Mouse (Mus musculus) stomach, embryonic 15.5 days (tissue): ENCODE measurements around the gene H6pd. TPM values are rescaled to one million over a fixed set of nuclear protein-coding genes. Genes with fewer than 3 reads are reported as not detected.
A peak's percentile ranks its signal among the peaks of the same experiment; 100 is the strongest.

Source experiments
- ATAC-seq: fragments of 200-750 bp; cut with Nextera tagmentation; 2 replicates; pipeline ENCODE4 v1.8.0; 2017; ENCODE audit warnings: low read depth, moderate number of reproducible peaks, moderate TSS enrichment; ENCODE audit not compliant: insufficient read depth, low FRiP score
- H3K27ac ChIP-seq: fragments of 300-500 bp; sonication (generic); 2 replicates; pipeline ENCODE4 v1.5.1; 2015; ENCODE audit warnings: mild to moderate bottlenecking, inconsistent platforms
- H3K27me3 ChIP-seq: fragments of 300-500 bp; sonication (generic); replicated peaks from 2 replicates; pipeline ENCODE4 v1.6.1; 2015; ENCODE audit warnings: inconsistent platforms
- H3K36me3 ChIP-seq: fragments of 300-500 bp; sonication (generic); 2 replicates; pipeline ENCODE4 v1.6.1; 2015; ENCODE audit warnings: inconsistent platforms
- H3K4me1 ChIP-seq: fragments of 300-500 bp; sonication (generic); 2 replicates; pipeline ENCODE4 v1.6.1; 2015; ENCODE audit warnings: inconsistent platforms
- H3K4me2 ChIP-seq: fragments of 300-500 bp; sonication (generic); 2 replicates; pipeline ENCODE4 v1.6.1; 2015; ENCODE audit warnings: mild to moderate bottlenecking, inconsistent platforms
- H3K4me3 ChIP-seq: fragments of 300-500 bp; sonication (generic); replicated peaks from 2 replicates; pipeline ENCODE4 v1.5.1; 2015; ENCODE audit warnings: inconsistent platforms
- H3K9ac ChIP-seq: fragments of 300-500 bp; sonication (generic); 2 replicates; pipeline ENCODE4 v1.6.1; 2015; ENCODE audit warnings: inconsistent platforms
- H3K9me3 ChIP-seq: fragments of 300-500 bp; sonication (generic); 2 replicates; pipeline ENCODE4 v1.6.1; 2016; ENCODE audit warnings: inconsistent platforms
- WGBS: fragments of 180-500 bp; shearing (Covaris S2); methylation state at CpG from one replicate; pipeline ENCODE4 v1.1.7; 2015; 5-methylcytosine and 5-hydroxymethylcytosine counted together
- polyA plus RNA-seq: library from polyadenylated mRNA; unstranded; fragments of >200 nt; fragmentation: Nextera tagmentation; extraction: Ambion mirVana; gene quantifications from 2 replicates; pipeline ENCODE4 v1.2.1, GENCODE M21; 2015

The H6pd gene
- polyA plus RNA-seq, 1 experiment from 2014 or later: 14.4 TPM

DNA sequence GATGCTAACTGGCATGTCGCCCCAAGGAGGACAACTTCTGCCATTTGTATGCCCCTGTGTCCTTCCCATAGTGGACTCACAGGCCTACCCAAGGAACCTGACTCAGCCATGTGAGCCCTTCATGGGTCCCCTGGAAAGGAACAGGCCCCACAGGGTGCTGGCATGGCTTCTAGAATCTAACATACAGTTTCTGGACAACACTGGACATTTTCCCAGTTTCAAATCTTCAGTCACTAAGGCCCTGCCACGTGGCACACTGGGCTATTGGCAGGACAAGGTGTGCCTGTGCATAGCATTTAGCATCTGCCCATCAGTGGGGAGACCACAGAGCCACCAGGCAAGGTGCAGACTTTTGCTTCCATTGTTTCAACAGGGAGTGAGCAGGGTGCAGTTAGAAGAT, 30.0 kb downstream of the H6pd start:
- peaks cover 26% of the 10 kb centered on the region for H3K4me1 ChIP-seq
- H3K4me2 ChIP-seq: no peak overlapping the region
- no peak overlapping the region for H3K9ac ChIP-seq
- H3K36me3 ChIP-seq: peaks cover 4% of the 10 kb centered on the region; the same call in 1 of the 2 replicates
- no peak overlapping the region for H3K27ac ChIP-seq
- WGBS: 92% methylated on average over 2 of the region's 2 CpGs
- no peak for ATAC-seq
- H3K9me3 ChIP-seq: no peaks in the 10 kb centered on the region
- no peaks in the 10 kb centered on the region for H3K27me3 ChIP-seq
- H3K4me3 ChIP-seq: no peak overlapping the region

DNA sequence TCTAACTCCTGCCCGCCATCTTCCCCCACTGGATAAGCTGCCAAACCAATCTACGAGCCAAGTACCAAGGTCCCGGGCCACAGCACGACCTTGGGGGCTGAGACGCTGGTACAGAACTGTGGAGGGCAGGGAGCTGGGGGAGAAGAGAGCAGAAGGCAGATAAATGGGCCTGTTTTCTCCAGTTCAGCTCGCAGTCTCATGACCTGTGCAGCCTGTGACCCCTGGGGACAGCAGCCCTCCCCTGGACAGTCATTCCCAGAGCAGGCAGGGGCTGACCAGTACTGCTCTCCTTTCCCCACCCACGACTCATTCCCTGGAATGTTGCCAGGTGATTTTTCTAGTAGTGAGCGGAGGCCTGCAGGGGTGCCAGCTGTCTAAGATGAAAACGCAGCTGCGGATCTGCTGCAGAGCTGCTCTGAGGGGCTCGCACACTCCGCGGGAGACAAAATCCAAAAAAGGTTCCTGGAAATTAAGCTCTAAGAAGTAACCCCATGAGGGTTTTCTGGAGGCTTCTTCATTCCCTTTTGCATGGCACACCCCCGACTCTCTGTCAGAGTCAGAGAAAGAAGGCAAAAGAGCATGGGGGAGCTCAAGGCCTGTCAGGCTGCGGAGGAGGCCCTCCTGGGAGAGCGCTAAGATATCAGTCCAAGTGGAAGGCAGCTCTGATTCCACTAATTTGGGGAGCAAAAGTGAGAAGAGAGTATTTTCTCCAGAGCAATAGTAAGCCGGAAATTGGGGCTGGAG, 30.9 kb downstream of the H6pd start:
- peak; percentile 68; the same call in 1 of the 2 replicates for ATAC-seq
- no peaks in the 10 kb centered on the region for H3K36me3 ChIP-seq
- 45% methylated on average over 17 of the region's 17 CpGs for WGBS
- H3K4me3 ChIP-seq: no peak overlapping the region
- H3K9me3 ChIP-seq: no peaks in the 10 kb centered on the region
- H3K4me2 ChIP-seq: peak overlapping the region; percentile 13; the same call in 1 of the 2 replicates
- peaks cover 26% of the 10 kb centered on the region for H3K4me1 ChIP-seq
- H3K9ac ChIP-seq: no peak overlapping the region
- peak overlapping the region; percentile 58; the same call in 1 of the 2 replicates for H3K27ac ChIP-seq
- no peaks in the 10 kb centered on the region for H3K27me3 ChIP-seq

GRCm38 (mm10) chr4:149977181-149977580, 31.6 kb downstream of the H6pd start:
- Histone ChIP-seq H3K27ac (no peak overlapping the region), H3K4me1 (peaks cover 26% of the 10 kb centered on the region), H3K36me3 (no peaks in the 10 kb centered on the region), H3K9ac (no peak overlapping the region), H3K4me3 (no peak overlapping the region), H3K9me3 (no peaks in the 10 kb centered on the region), H3K27me3 (no peaks in the 10 kb centered on the region), H3K4me2 (no peak overlapping the region)
- ATAC-seq: no peak
- WGBS: 66% methylated on average over 6 of the region's 6 CpGs

GRCm38 (mm10) chr4:149975730-149976254, 33.0 kb downstream of the H6pd start:
- Histone ChIP-seq H3K27ac (no peak overlapping the region), H3K27me3 (no peaks in the 10 kb centered on the region), H3K4me2 (no peak overlapping the region), H3K36me3 (no peaks in the 10 kb centered on the region), H3K4me1 (peaks cover 28% of the 10 kb centered on the region), H3K9ac (no peak overlapping the region), H3K4me3 (no peak overlapping the region), H3K9me3 (no peaks in the 10 kb centered on the region)
- ATAC-seq: no peak
- WGBS: 72% methylated on average over 5 of the region's 5 CpGs

DNA sequence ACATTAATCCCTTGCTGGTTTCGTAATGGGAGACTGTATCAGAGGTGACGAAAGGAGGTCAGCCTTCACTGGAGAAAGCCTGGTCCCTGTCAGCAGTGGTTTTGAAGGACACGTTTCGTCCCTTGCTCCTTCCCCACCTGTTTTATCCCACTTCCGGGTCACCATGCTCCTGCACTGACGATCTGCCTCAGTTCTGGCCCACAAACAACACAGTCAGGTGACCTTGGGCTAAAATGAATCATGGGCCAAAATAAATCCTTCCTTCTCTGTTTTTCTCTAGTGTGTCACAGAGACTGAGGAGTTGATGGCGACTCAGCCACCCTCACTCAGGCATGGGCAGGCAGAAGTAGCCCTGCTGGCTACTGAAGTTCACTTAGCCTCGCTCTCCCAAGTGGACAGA, 33.5 kb downstream of the H6pd start:
- H3K4me3 ChIP-seq: no peak overlapping the region
- WGBS: 68% methylated on average over 8 of the region's 8 CpGs
- no peak for ATAC-seq
- no peak overlapping the region for H3K27ac ChIP-seq
- H3K9me3 ChIP-seq: no peaks in the 10 kb centered on the region
- H3K27me3 ChIP-seq: no peaks in the 10 kb centered on the region
- H3K4me2 ChIP-seq: no peak overlapping the region
- H3K4me1 ChIP-seq: peaks cover 28% of the 10 kb centered on the region
- H3K9ac ChIP-seq: no peak overlapping the region
- no peaks in the 10 kb centered on the region for H3K36me3 ChIP-seq

GRCm38 (mm10) chr4:149971393-149971792, 37.4 kb downstream of the H6pd start:
- WGBS: 46% methylated on average over 9 of the region's 9 CpGs
- no peaks in the 10 kb centered on the region for H3K36me3 ChIP-seq
- no peak overlapping the region for H3K27ac ChIP-seq

GRCm38 (mm10) chr4:149968526-149968925, 40.3 kb downstream of the H6pd start:
- Histone ChIP-seq H3K9ac (no peak overlapping the region), H3K4me1 (0 out of 2 replicates have a peak, but pooled peaks cover 6% of the 10 kb centered on the region), H3K9me3 (no peaks in the 10 kb centered on the region), H3K27ac (no peak overlapping the region), H3K4me3 (no peak overlapping the region), H3K36me3 (no peaks in the 10 kb centered on the region), H3K4me2 (no peak overlapping the region), H3K27me3 (no peaks in the 10 kb centered on the region)
- ATAC-seq: no peak
- WGBS: 31% methylated on average over 6 of the region's 6 CpGs

More at GRCm38 (mm10) chr4:149971393-149971792, 37.4 kb downstream of the H6pd start:
- no peak overlapping the region for H3K4me2 ChIP-seq
- no peak for ATAC-seq
- no peak overlapping the region for H3K4me3 ChIP-seq
- H3K4me1 ChIP-seq: 0 out of 2 replicates have a peak, but pooled peaks cover 5% of the 10 kb centered on the region
- no peaks in the 10 kb centered on the region for H3K9me3 ChIP-seq
- H3K27me3 ChIP-seq: no peaks in the 10 kb centered on the region
- H3K9ac ChIP-seq: no peak overlapping the region

DNA sequence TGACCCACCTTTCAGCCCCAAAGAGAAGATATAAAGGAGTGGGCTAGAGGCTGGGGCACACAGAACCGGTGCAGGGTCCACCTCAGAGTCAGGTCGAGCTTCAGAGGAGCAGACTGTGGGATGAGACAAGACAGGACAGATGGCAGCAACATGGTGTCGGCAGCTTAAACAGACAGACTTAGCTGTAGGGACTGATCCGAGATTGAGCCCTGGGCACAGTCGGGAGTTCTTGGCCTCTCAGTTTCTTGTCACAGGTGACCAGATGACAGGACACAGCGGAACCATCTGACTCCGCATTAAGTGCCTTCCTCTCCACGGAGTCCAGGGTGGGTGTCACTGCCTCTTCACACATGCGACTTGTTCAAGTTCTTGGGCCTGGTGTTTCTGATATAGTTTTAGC, 41.9 kb downstream of the H6pd start:
- Histone ChIP-seq H3K9ac (no peak overlapping the region), H3K27me3 (no peaks in the 10 kb centered on the region), H3K27ac (no peak overlapping the region), H3K4me1 (0 out of 2 replicates have a peak, but pooled peaks cover 6% of the 10 kb centered on the region), H3K36me3 (no peaks in the 10 kb centered on the region), H3K4me3 (no peak overlapping the region), H3K9me3 (no peaks in the 10 kb centered on the region), H3K4me2 (no peak overlapping the region)
- WGBS: 84% methylated on average over 9 of the region's 9 CpGs
- no peak for ATAC-seq

DNA sequence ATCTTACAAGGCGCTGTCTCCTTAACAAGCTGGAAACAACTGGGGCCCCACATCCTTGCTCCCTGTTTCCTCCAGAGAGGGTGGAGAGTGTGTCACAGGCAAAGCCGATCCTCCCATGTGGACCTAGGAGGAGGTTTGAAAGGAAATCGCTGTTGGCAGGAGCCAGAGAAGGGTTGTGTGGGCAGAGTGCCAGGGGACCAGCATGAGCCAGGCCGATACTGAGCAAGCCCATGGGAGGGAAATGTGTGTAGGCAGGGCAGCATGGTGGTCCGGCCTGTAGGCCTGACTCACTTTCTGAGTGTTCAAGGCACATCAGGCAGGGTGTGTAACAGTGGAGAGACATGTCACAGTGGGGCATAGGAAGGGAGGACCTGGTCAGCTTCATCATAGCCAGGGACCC, 42.6 kb downstream of the H6pd start:
- Histone ChIP-seq H3K4me2 (no peak overlapping the region), H3K4me1 (0 out of 2 replicates have a peak, but pooled peaks cover 4% of the 10 kb centered on the region), H3K27me3 (no peaks in the 10 kb centered on the region), H3K27ac (no peak overlapping the region), H3K4me3 (no peak overlapping the region), H3K9ac (no peak overlapping the region), H3K36me3 (no peaks in the 10 kb centered on the region), H3K9me3 (no peaks in the 10 kb centered on the region)
- no peak; the same call in 1 of the 2 replicates for ATAC-seq
- WGBS: 49% methylated on average over 5 of the region's 5 CpGs

DNA sequence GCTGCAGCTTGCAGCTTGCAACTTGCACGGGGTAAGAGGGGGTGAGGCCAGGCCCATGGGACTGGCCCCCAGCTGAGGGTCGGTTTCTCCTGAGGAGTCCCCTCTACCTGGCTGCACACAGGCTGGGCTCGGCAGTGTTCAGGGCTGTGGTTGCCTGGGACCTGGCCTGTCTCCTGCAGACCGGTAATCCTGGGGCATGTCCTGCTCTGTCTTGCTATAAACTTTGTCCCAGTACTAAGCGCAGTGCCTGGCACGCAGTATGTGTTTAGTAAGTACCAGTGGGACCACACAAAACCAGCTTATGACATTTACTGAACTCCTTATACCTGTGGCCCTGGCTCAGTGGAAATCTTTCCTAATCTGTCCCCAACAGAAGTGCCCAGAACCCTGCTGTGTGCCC, 43.2 kb downstream of the H6pd start:
- Histone ChIP-seq H3K4me2 (no peak overlapping the region), H3K9ac (no peak overlapping the region), H3K27ac (no peak overlapping the region), H3K4me3 (no peak overlapping the region), H3K36me3 (no peaks in the 10 kb centered on the region), H3K9me3 (no peaks in the 10 kb centered on the region), H3K27me3 (no peaks in the 10 kb centered on the region), H3K4me1 (0 out of 2 replicates have a peak, but pooled peaks cover 4% of the 10 kb centered on the region)
- WGBS: 64% methylated on average over 6 of the region's 6 CpGs
- no peak for ATAC-seq

- WGBS: 61% methylated on average over 6 of the region's 6 CpGs
- Histone ChIP-seq H3K9me3 (no peaks in the 10 kb centered on the region), H3K4me3 (no peak overlapping the region), H3K27ac (no peak overlapping the region), H3K4me1 (0 out of 2 replicates have a peak, but pooled peaks cover 4% of the 10 kb centered on the region), H3K27me3 (no peaks in the 10 kb centered on the region), H3K36me3 (no peaks in the 10 kb centered on the region), H3K4me2 (no peak overlapping the region), H3K9ac (no peak overlapping the region)
- ATAC-seq: no peak
Measured at GRCm38 (mm10) chr4:149965242-149965641, 43.6 kb downstream of the H6pd start.

DNA sequence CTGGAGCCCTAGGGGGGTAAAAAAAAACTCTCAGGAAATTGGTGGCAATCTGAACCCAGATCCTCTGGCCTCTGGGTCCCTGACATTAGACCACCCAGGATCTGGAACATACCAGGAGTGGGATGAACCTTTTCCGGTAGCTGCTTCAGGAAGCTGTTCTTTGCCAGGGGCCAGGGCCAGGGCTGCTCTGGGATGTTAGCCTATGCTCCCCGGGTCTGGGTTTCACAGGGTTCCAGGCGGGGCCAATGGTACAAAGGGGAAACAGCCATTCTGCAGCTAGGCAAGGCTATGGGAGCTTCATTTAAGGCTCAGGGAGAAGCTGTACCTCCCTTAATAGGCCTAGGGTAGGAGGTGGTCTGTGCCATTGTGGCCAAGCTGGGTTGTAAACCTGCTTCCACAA, 44.1 kb downstream of the H6pd start:
- WGBS: 54% methylated on average over 3 of the region's 3 CpGs
- no peak overlapping the region for H3K27ac ChIP-seq

More for the DNA sequence above, 44.1 kb downstream of the H6pd start:
- Histone ChIP-seq H3K27me3 (no peaks in the 10 kb centered on the region), H3K4me1 (0 out of 2 replicates have a peak, but pooled peaks cover 4% of the 10 kb centered on the region), H3K9me3 (no peaks in the 10 kb centered on the region), H3K36me3 (no peaks in the 10 kb centered on the region), H3K4me2 (no peak overlapping the region), H3K4me3 (no peak overlapping the region), H3K9ac (no peak overlapping the region)
- no peak for ATAC-seq
